In genomic region chr13:113638914-113639313, GRCm38 (mm10) we compare ENCODE assay signal across 9 mouse cellular contexts. TPM values are rescaled to one million over a fixed set of nuclear protein-coding genes. Genes with fewer than 3 reads are reported as not detected.
DNase-seq lines count a peak whose midpoint lies in the region; ATAC-seq and TF ChIP-seq lines count a peak whose summit lies in the region.
"Had no signal": no experiment of that assay in that cellular context is flagged by ENCODE, and none has a peak within 500 bp of the region (broad histone marks: within the 10 kb centered on the region; RNA-seq: fewer than 3 reads in every experiment).

No protein-coding gene starts in this region.

- peaks cover 5% of the 10 kb centered on the region for H3K4me1 ChIP-seq in G1E (ENCODE audit: insufficient read depth, low read depth, low read length)
- H3K4me1 ChIP-seq: stomach, embryonic 15.5 days had no signal

- H3K9me3 ChIP-seq in G1E (replicated peaks), result no peaks in the 10 kb centered on the region
- H3K9me3 ChIP-seq: stomach, embryonic 15.5 days had no signal

- H3K27me3 ChIP-seq in G1E (ENCODE audit: insufficient read depth, low read length), result peaks cover 28% of the 10 kb centered on the region
- H3K27me3 ChIP-seq: stomach, embryonic 15.5 days had no signal

- no peak for DNase-seq in layer of hippocampus, adult 2 months (ENCODE audit: low spot score in 2 of 2)
- no peak for DNase-seq in layer of hippocampus, postnatal 36 days
- peak; percentile 10 for DNase-seq in G1E (ENCODE audit: low spot score)
- DNase-seq in cerebellum, postnatal 10 days, result peak; percentile 57 to 72
- DNase-seq in kidney, postnatal 36 days, result peak; percentile 30
- no peak for DNase-seq in left cerebral cortex, adult 18-20 months (ENCODE audit: low spot score in 2 of 2)
- no peak for DNase-seq in gastrocnemius, postnatal 10 days

- H3K36me3 ChIP-seq in G1E (replicated peaks), result no peaks in the 10 kb centered on the region
- H3K36me3 ChIP-seq: stomach, embryonic 15.5 days had no signal

- no peak overlapping the region for H3K27ac ChIP-seq in layer of hippocampus, adult 2 months
- H3K27ac ChIP-seq: stomach, embryonic 15.5 days had no signal

- TF ChIP-seq CTCF in layer of hippocampus, adult 2 months (conservative IDR thresholded peaks at IDR 0.05), result peak; percentile 88
- TF ChIP-seq CTCF in G1E (IDR thresholded peaks at IDR 0.05; ENCODE audit: low read depth, low read length), result no peak; the same call in 1 of the 2 replicates

- ATAC-seq in G1E (ENCODE audit: extremely low read depth, insufficient number of reproducible peaks, low FRiP score, poor library complexity, severe bottlenecking), result no peak

- H3K4me3 ChIP-seq in layer of hippocampus, adult 2 months, result no peak overlapping the region
- H3K4me3 ChIP-seq in G1E (ENCODE audit: low read depth, low read length), result no peak overlapping the region
- H3K4me3 ChIP-seq: stomach, embryonic 15.5 days had no signal

RNA-seq across cellular contexts. Expression of gene Snx18, which starts 20.6 kb away (rescaled TPM):
- total RNA-seq in layer of hippocampus, adult 2 months (2021), result 10 to 100 TPM; 20.1 to 20.6 TPM
- 10 to 100 TPM; 21.6 to 22.7 TPM for total RNA-seq in layer of hippocampus, postnatal 36 days (2021)
- total RNA-seq in G1E (2014; fragmentation: Nextera tagmentation) (not detected in 2 replicates), G1E (2017) (under 0.01 and 0.05 TPM in 2 replicates)
- polyA plus RNA-seq in G1E (2012), result not detected in 2 replicates
- total RNA-seq in left cerebral cortex, adult 18-20 months (2021), result 10 to 100 TPM; 22.3 TPM
- 10 to 100 TPM; 20.1 to 25.7 TPM for total RNA-seq in gastrocnemius, postnatal 10 days (2021)

RNA-seq across cellular contexts. Expression of gene Hspb3, which starts 24.6 kb away (rescaled TPM):
- total RNA-seq in layer of hippocampus, adult 2 months (2021), result 1 to 10 TPM in 1 of 2 experiments, under 1 TPM in 1; 0.64 to 1.5 TPM
- total RNA-seq in layer of hippocampus, postnatal 36 days (2021), result 1 to 10 TPM in 1 of 2 experiments, under 1 TPM in 1; 0.62 to 1.0 TPM
- total RNA-seq in G1E (2014; fragmentation: Nextera tagmentation) (not detected in 2 replicates), G1E (2017) (not detected in 2 replicates)
- not detected in 2 replicates for polyA plus RNA-seq in G1E (2012)
- total RNA-seq in left cerebral cortex, adult 18-20 months (2021), result 1 to 10 TPM; 5.1 to 8.5 TPM
- total RNA-seq in gastrocnemius, postnatal 10 days (2021), result 10 to 100 TPM; 79.1 to 87.3 TPM
- total RNA-seq: liver, adult 2 months had no signal
- polyA plus RNA-seq: liver, adult 2 months had no signal

Comparison
In these comparisons a context has a peak if more than half of its experiments do, and no peak if none do; other contexts are left out.
1. DNase-seq: peak in G1E (single experiment), cerebellum, postnatal 10 days (2 of 2) and kidney, postnatal 36 days (2 of 2); none in layer of hippocampus, adult 2 months (0 of 2), layer of hippocampus, postnatal 36 days (0 of 2), left cerebral cortex, adult 18-20 months (0 of 2) and gastrocnemius, postnatal 10 days (single experiment).
2. RNA of gene Snx18, which starts 20.6 kb away (total RNA-seq): 20.1 to 25.7 TPM in gastrocnemius, postnatal 10 days, 21.6 to 22.7 TPM in layer of hippocampus, postnatal 36 days, 22.3 TPM in left cerebral cortex, adult 18-20 months and 20.1 to 20.6 TPM in layer of hippocampus, adult 2 months; under 0.01 to 0.05 TPM in G1E; every median in the first group is over 10 times any median in the second.
3. RNA of gene Hspb3, which starts 24.6 kb away (total RNA-seq): 79.1 to 87.3 TPM in gastrocnemius, postnatal 10 days; 5.1 to 8.5 TPM in left cerebral cortex, adult 18-20 months, 0.64 to 1.5 TPM in layer of hippocampus, adult 2 months, 0.62 to 1.0 TPM in layer of hippocampus, postnatal 36 days and not detected in G1E; every median in the first group is over 4 times any median in the second.